Mouse (Mus musculus) lung, postnatal 10 days (tissue): ENCODE data around the gene Syngr4.
"Not testable (repeated sequence)": the region's sequence is repeated elsewhere in the genome, so short reads cannot be mapped to it uniquely, and the experiment has no call there.

Experiments
- DNase-seq: peaks from one replicate; pipeline ENCODE4 v3.0.0; 2021

The Syngr4 gene

DNA sequence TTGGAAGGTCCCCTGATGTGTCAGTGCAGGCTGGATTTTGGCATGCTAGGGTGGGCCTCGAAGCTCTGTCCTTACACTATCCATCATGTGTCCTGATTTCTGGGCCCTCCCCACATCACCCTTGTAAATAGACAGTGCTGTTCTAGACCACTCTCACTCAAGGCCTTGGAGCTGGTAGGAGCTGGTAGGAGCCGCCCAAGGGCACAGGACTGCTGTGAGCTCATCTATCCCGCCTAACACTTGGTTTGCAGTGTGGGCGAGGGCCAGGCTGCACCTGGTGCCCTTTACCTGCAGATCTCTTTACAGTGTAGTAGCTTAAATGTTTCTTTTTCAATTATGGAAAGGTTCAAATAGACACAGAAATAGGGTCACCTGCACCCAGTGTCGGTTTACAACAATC is 18.5 kb upstream of the Syngr4 start:
- DNase-seq = no peak

DNA sequence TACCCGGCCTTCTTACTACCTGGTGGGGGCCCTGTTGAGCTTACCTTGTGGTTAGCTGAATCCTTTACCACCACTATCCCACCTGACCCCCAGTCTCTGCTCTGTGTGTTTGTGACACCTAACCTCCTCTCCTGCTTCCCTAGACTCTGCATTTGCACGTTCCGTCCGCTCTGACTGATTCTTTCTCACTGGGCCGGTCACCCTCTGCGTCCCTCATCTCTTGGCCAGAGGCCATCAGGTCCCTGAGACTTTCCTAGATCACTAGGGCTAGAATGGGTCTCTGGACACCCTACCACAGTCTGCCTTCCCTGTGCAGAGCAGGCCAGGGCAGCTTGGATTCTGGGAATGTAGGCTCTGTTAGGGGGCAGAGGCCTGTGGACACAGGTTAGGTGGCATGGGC is 17.6 kb upstream of the Syngr4 start:
- no peak for DNase-seq

DNA sequence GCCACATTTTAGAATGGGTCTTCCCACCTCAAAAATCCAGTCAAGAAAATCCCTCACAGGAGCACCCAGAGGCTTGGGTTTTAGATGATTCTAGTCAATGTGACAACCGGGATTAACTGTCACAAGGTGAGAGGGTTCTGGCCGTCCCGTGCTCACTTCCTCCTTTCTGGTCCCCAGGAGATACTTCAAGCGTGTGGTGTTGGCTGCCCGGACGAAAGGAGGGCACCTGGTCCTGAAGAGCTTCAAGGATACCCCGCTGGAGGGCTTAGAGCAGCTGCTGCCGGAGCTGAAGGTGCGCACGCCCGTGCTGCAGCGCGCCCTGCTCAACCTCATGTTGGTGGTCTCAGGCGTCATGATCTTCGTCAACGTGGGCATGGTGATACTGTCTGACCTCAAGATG is 12.6 kb upstream of the Syngr4 start:
- no peak for DNase-seq

DNA sequence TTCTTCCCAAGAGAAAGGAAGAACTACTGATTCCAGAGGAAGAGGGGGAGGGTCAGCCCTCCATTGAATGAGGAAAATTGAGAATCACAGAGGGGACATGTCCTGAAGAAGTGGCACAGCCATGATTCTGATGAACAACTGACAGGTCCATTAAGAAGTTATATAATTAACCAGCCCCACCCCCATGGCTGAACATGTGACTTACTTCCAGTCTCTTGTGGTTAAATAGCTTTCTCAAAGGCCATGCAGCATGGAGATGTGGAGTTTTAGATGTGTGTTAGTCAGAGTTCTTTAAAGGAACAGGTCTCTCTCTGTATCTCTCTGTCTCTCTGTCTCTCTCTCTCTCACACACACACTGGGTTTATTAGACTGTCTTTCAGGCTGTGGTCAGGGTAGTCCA is 11.9 kb upstream of the Syngr4 start:
- DNase-seq = no peak

- no peak for DNase-seq
Observed at GRCm38 (mm10) chr7:45906622-45907021, 10.1 kb upstream of the Syngr4 start.

DNA sequence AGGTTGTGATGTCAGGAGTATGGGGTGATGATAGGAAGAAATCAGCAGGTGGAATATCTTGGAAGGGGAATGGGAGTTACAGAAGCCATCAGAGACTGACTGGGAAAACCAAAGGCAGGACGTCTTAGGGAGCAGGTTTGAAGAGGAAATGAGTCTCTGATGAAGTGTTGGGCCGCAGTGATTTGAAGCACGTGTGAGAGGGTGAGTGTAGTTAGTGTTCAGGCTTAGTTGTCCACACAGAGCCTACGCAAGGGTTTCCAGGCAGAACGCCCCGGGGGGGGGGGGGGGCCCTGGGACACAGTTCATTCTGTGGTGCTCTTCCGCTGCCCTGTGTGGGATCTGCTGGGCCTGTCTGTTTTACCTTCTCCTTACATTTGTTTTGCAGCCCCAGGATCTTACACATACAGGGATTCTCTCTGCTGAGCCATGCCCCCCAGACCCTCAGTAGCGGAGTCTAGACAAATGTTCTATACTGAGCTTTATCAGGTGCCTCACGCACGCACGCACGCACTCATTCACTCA is 6.0 kb upstream of the Syngr4 start:
- no peak for DNase-seq

DNA sequence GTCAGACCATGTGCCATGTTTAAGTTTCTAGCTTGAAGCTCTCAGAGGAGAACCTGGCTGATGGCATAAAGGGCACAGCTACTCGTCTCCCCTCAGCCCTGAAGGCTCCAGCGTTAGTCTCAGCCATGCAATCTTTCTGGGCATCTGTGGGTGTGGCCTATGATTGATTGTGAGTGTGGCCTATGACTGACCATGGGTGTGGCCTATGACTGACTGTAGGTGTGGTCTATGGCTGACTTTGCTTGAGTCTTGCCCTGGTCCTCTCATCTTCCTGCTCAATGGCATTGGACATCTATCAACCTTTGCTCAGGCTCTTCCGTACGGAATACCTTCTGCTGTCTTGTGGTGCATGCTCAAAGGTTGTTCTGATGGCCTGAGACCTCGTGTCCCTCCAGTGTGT is 5.0 kb upstream of the Syngr4 start:
- DNase-seq = peak; percentile 61

GRCm38 (mm10) chr7:45898125-45898524 is 1.6 kb upstream of the Syngr4 start:
- DNase-seq = peak; percentile 35

DNA sequence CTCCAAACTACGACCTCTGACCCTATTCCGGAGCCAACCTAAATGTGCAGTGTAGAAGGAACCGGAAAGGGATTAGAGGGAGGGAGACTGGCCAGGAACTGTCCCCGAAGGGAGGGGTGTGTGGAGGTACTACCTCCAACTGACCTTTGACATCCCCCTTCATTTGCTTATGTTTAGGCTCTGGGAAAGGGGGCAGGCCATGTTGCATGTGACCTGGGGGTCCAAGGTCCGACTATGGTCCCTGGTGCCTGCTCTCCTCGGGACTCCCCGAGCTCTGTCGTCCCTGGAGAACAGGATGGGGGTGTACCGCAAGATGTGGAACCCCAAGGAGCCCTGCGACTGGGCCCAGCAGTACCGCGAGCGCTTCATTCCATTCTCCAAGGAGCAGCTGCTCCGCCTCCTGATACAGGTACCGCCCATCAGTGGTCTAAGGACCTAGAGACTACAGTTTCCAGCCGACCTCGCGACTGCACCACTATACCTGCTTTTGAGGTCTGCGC is 794 bp upstream of the Syngr4 start:
- DNase-seq = peak; percentile 78

DNA sequence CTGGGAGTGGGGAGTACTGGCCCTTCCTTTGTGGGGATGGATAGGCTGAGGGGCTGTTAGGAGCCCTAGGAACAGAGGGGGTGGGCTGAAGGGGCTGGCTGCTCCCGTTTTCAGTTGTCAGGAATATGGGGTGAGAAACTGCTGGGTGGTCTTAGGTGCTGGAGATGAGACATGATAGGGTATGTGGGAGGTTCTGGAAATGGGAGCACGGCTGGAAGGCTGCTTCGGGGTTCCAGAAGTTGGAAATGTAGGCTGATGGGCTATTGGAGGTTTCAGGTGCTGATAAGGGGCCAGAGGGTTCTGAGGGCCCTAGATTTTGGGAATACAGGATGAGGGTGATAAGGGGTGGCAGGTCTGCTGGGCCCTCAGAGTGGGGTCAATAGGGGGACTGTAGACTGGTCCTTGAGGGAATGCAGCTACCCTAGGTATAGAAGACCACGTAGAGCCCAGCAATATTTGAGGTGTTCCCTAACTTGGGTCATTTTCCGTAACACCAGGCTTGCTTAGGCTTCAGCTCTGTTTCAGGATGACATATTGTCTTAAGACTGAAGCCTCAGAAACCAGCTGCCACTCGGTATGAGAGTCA is 490 bp downstream of the Syngr4 start:
- no peak for DNase-seq

GRCm38 (mm10) chr7:45892651-45893050 is 3.9 kb downstream of the Syngr4 start:
- DNase-seq = no peak

GRCm38 (mm10) chr7:45887246-45887645 is 9.3 kb downstream of the Syngr4 start:
- no peak for DNase-seq

DNA sequence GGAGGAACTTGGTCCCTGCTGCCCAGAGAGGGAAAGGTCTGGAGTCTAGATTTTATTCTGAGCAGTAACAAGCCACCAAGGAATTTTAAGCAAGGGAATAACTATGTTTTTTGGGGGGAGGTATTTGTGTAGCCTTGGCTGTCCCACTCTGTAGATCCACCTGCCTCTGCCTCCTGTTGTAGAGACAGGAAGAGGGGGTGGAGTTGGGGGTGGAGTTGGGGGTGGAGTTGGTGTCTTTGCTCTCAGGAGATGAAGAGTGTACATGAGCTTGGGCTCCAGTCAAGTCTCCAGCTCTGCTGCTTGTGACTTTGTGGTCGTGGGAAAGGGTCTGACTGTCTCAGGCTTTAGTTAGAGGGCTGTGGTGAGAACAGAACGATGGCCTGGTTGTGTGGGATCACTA is 15.5 kb downstream of the Syngr4 start:
- no peak for DNase-seq

GRCm38 (mm10) chr7:45880531-45880930 is 16.0 kb downstream of the Syngr4 start:
- DNase-seq = no peak

DNA sequence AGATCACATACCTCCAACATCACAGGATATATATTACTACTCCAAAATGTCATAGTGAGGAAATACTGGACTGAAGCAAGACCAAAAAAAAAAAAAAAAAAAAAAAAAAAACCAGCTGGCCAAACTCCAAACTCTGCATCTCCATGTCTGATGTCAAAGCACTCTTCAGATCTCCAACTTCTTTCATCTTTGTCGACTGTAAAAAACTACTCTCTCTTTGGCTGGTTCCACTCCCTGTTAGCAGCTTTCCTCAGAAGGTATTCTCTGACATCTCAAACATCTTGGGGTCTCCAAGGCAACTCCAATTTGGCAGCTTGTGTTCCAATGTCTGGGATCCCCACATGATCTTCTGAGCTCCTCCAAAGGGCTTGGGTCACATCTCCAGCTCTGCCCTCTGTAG is 18.2 kb downstream of the Syngr4 start, which contains the start of gene Grin2d:
Grin2d (minus strand) TSS at position 101 of the 400 bp plus-strand sequence.
- not testable (repeated sequence) for DNase-seq

DNA sequence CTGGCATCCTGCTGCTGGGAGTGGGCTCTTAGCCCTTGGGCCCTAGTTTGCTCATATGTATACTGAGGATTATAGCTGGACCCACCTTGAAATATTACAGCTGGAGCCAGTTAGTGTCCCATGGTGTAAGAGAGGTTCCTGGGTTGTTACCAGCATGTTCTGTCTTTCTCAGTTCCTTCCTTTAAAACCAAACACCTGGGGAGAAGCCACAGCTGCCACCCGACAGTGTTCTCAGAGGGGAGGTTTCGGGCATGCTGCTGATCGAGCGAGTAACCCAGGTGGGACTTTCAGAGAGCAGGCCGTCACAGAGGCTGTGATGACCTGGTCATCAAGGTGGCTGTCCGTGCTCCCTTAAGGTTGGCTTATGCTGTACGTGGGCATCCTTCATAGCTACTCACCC is 19.6 kb downstream of the Syngr4 start:
- DNase-seq = no peak

GRCm38 (mm10) chr7:45873061-45873947 is 23.2 kb downstream of the Syngr4 start:
- DNase-seq = peak; percentile 69

DNA sequence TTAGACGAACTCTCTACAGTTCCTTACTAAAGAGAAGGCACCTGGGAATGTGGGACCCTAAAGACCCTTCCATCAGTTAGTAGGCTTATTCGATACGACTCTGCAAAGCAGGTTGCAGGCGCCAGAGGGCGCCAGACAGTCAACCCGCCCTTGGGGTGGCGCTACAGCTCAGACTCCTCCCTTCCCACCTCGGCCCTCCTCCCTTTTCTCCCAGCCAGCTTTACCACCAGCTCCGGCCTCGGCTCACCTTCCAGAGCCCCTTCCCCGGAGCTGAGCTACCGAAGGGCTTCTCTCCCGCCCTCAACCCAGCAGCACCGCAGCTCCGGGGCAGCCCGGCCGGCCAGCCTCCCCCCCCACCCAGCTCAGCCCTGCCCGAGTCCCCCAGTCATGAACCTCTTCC is 23.9 kb downstream of the Syngr4 start, which contains the start of gene Kdelr1:
Kdelr1 (plus strand) TSS at position 149 of the 400 bp plus-strand sequence.
- peak; percentile 93 for DNase-seq

DNA sequence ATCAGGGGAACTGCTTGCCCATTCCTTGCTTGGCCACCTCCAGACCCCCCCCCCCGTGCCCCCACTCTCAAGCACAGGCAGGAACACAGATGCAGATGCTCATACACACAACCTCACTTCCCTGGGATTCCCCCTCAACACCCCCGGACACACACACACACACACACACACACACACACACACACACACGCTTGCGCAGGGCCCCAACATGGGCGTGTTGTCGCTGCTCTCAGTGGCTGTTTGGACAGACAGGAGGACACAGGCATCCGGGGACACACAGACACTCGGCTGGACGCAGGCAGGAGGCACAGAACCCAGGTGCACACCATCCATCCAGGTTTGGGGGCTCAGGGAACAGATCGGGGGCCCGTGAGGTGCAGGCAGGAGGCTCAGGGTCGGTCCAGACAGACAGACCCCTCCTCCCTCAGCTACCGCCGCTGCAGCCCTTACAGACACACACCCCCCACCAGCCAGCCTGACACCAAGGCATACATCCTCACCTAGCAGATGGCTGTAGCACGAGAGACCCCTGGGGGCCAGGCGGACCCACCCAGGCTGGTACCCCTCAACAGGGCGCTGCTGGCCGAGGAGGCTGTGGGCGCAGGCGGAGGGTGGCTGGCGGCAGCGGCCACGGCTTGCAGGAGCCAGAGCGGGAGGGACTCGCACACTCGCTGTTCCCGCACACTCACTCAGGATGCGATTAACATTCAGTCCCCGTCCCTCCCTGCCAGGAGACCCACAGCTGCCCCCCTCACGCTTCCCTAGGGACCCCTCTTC is 26.0 kb downstream of the Syngr4 start:
- DNase-seq = no peak

DNA sequence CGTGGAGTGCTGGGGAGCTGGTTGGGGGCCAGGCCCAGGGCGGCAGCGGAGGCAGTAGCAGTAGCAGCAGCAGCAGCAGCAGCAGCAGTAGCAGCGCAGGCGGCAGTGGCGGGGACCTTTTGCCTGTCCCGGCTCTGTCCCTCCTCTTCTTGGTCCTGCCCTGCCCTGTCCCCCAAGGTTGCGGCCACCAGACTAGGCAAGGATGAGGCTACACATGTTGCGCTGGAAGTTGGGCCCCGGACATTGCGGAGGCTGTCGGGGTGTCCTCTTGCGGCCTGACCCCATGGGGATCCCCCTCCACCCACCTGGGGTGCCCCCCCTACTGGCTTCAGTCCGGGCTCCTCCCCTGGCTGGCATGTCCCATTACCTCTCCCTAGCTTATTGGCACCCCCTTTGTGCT is 26.7 kb downstream of the Syngr4 start:
- no peak for DNase-seq

DNA sequence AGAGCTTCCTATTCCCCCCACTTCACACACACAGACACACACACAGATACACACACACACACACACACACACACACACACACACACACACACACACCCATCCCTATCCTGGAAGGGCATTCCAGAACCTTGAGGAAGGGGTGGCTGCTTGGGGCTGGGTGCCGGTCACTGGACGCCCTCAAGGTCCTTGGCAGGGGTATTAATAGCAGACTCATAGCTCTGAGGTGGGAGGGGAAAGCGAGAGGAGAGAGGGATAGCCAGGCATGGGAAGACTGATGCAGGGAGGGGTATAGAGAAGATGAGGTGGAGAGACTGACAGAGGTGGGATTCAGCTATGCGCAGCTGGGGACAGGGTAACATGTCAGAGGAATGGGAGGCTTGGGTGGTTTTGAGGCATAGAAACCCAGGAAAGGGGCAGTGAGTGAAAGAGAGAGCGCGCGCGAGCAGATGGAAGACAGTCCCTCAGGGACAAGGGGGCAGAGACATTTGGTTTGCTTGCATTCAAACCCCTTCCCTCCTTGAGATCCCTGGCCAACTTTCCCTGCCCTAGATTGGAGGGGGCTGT is 27.3 kb downstream of the Syngr4 start:
- no peak for DNase-seq

GRCm38 (mm10) chr7:45867871-45868270 is 28.6 kb downstream of the Syngr4 start:
- no peak for DNase-seq
